Mouse (Mus musculus) midbrain, postnatal 0 days (tissue): ENCODE data around the gene Fgg. TPM values are rescaled to one million over a fixed set of nuclear protein-coding genes. Genes with fewer than 3 reads are reported as not detected.

Experiments
- ATAC-seq: fragments of 200-750 bp; cut with Nextera tagmentation; 2 replicates; pipeline ENCODE4 v1.8.0; 2017; ENCODE audit warnings: moderate number of reproducible peaks, mild to moderate bottlenecking, moderate TSS enrichment, moderate library complexity; ENCODE audit not compliant: low FRiP score
- DNase-seq: peaks from one replicate; pipeline ENCODE4 v3.0.0-alpha.2; 2015; ENCODE audit warnings: low spot score
- H3K27ac ChIP-seq: fragments of 300-500 bp; sonication (generic); 2 replicates; pipeline ENCODE4 v1.5.1; 2014; ENCODE audit warnings: low read depth, mild to moderate bottlenecking, low read length, mixed read lengths
- H3K27me3 ChIP-seq: fragments of 300-500 bp; sonication (generic); 2 replicates; pipeline ENCODE4 v1.6.1; 2014; ENCODE audit warnings: low read length, control low read depth, mixed read lengths; ENCODE audit not compliant: insufficient read depth
- H3K36me3 ChIP-seq: fragments of 300-500 bp; sonication (generic); 2 replicates; pipeline ENCODE4 v1.6.1; 2014; ENCODE audit warnings: low read length, control low read depth, mixed read lengths; ENCODE audit not compliant: insufficient read depth
- H3K4me1 ChIP-seq: fragments of 300-500 bp; sonication (generic); 2 replicates; pipeline ENCODE4 v1.6.1; 2014; ENCODE audit warnings: mild to moderate bottlenecking, control low read depth, antibody characterized with exemption, low read length, mixed read lengths; ENCODE audit not compliant: insufficient read depth
- H3K4me2 ChIP-seq: fragments of 300-500 bp; sonication (generic); 2 replicates; pipeline ENCODE4 v1.6.1; 2014; ENCODE audit warnings: low read depth, mild to moderate bottlenecking, low read length, mixed read lengths; ENCODE audit not compliant: poor library complexity, severe bottlenecking
- H3K4me3 ChIP-seq: fragments of 300-500 bp; sonication (generic); 2 replicates; pipeline ENCODE4 v1.5.1; 2014; ENCODE audit warnings: low read depth, mild to moderate bottlenecking, low read length, moderate library complexity
- H3K9ac ChIP-seq: fragments of 300-500 bp; sonication (generic); replicated peaks from 2 replicates; pipeline ENCODE4 v1.6.1; 2014; ENCODE audit warnings: mild to moderate bottlenecking, low read length, moderate library complexity, mixed read lengths; ENCODE audit not compliant: poor library complexity, severe bottlenecking
- H3K9me3 ChIP-seq: fragments of 300-500 bp; sonication (generic); 2 replicates; pipeline ENCODE4 v1.6.1; 2016; ENCODE audit warnings: low read length, control low read depth
- CTCF ChIP-seq: IDR thresholded peaks from 2 replicates; pipeline ENCODE4 v1.5.1; 2016; ENCODE audit warnings: antibody characterized with exemption, mild to moderate bottlenecking
- WGBS: fragments of 180-500 bp; shearing (Covaris S2); extraction: QIAGEN DNeasy Blood & Tissue Kit; methylation state at CpG from one replicate; pipeline ENCODE4 v1.1.7; 2014; 5-methylcytosine and 5-hydroxymethylcytosine counted together
- polyA plus RNA-seq: library from polyadenylated mRNA; unstranded; fragments of >200 nt; fragmentation: Nextera tagmentation; extraction: Ambion mirVana; gene quantifications from 2 replicates; pipeline ENCODE4 v1.2.1, GENCODE M21; 2015
- total RNA-seq: library from RNA; depleted of rRNA; stranded (reverse); fragments of >200 nt; gene quantifications from 2 replicates; pipeline ENCODE4 v1.2.3, GENCODE M21; 2014; rRNA removed

The Fgg gene
- total and polyA plus RNA-seq, 2 experiments from 2014 or later, result 0.09 TPM; not detected in 1

DNA sequence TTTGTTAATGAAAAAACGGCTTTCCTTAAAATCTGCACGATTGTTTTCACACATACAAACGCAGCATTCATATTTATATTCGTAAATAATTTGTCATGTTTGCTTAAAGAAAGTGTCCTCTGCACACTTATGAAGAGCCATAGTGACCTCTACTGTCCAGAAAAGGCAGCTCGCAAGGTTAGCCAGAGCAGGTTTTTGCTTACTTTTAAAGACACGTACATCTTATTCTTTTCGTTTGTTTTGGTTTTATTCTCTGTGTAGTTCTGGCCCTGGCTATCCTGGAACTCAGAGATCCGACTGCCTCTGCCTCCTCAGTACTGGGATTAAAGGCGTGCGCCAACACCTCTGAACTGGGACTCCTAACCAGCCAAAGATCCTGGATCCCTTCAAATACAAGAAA, 46.2 kb downstream of the Fgg start:
- 38% methylated on average over 10 of the region's 10 CpGs for WGBS
- Histone ChIP-seq H3K9me3 (no peaks in the 10 kb centered on the region), H3K27me3 (no peaks in the 10 kb centered on the region), H3K4me2 (no peak overlapping the region), H3K36me3 (0 out of 2 replicates have a peak, but pooled peaks cover 4% of the 10 kb centered on the region), H3K27ac (no peak overlapping the region), H3K4me3 (no peak overlapping the region), H3K9ac (no peak overlapping the region), H3K4me1 (peaks cover 6% of the 10 kb centered on the region)
- DNase-seq (peak; percentile 70), ATAC-seq (no peak)
- TF ChIP-seq CTCF, result peak; percentile 85

GRCm38 (mm10) chr3:83054759-83055158, 47.2 kb downstream of the Fgg start:
- H3K9ac ChIP-seq, result no peak overlapping the region
- H3K4me2 ChIP-seq, result peak overlapping the region; percentile 42
- 43% methylated on average over 13 of the region's 13 CpGs for WGBS
- peak overlapping the region; percentile 78 for H3K4me3 ChIP-seq
- ATAC-seq (no peak), DNase-seq (no peak)
- H3K27ac ChIP-seq, result no peak overlapping the region
- H3K27me3 ChIP-seq, result no peaks in the 10 kb centered on the region
- H3K36me3 ChIP-seq, result peaks cover 13% of the 10 kb centered on the region
- TF ChIP-seq CTCF, result no peak
- H3K9me3 ChIP-seq, result no peaks in the 10 kb centered on the region
- H3K4me1 ChIP-seq, result peaks cover 6% of the 10 kb centered on the region

- peak; percentile 62 for TF ChIP-seq CTCF
- Histone ChIP-seq H3K9me3 (no peaks in the 10 kb centered on the region), H3K36me3 (peaks cover 18% of the 10 kb centered on the region), H3K9ac (peak within 1 kb of the TSS; percentile 74), H3K27ac (peak within 1 kb of the TSS; percentile 70), H3K4me1 (peaks cover 6% of the 10 kb centered on the region), H3K4me3 (peak within 1 kb of the TSS; percentile 78), H3K27me3 (no peaks in the 10 kb centered on the region), H3K4me2 (peak within 1 kb of the TSS; percentile 81)
- under 1% methylated on average over 61 of the region's 61 CpGs for WGBS
- ATAC-seq (peak; percentile 97), DNase-seq (peak; percentile 98)
These were observed 47.9 kb downstream of the Fgg start, which contains the start of gene Plrg1 for GRCm38 (mm10) chr3:83055281-83056038. Gene Plrg1 (plus strand): TSS chr3:83055522.

- Histone ChIP-seq H3K4me1 (peaks cover 6% of the 10 kb centered on the region), H3K9me3 (no peaks in the 10 kb centered on the region), H3K4me3 (no peak overlapping the region), H3K36me3 (peaks cover 34% of the 10 kb centered on the region), H3K27ac (no peak overlapping the region), H3K9ac (no peak overlapping the region), H3K4me2 (no peak overlapping the region), H3K27me3 (no peaks in the 10 kb centered on the region)
- DNase-seq (no peak), ATAC-seq (no peak)
- TF ChIP-seq CTCF, result no peak
- 98% methylated on average over 2 of the region's 2 CpGs for WGBS
These were observed 49.5 kb downstream of the Fgg start for GRCm38 (mm10) chr3:83057046-83057445.

Other genes with a start within 250 kb of the Fgg start
- gene Rbm46, start 131.2 kb upstream of the Fgg start, total RNA-seq, result 0.05 and 1.2 TPM in 2 replicates
- 1.5 TPM in 2 replicates for gene Rbm46, start 131.2 kb upstream of the Fgg start, polyA plus RNA-seq
- 0.80 and 0.82 TPM in 2 replicates for gene Lrat, start 103.8 kb upstream of the Fgg start, total RNA-seq
- 0.27 TPM in 2 replicates for gene Lrat, start 103.8 kb upstream of the Fgg start, polyA plus RNA-seq
- gene Fga, start 18.4 kb downstream of the Fgg start, total RNA-seq, result not detected in 2 replicates
- not detected in 2 replicates for gene Fga, start 18.4 kb downstream of the Fgg start, polyA plus RNA-seq
- not detected in 2 replicates for gene Fgb, start 42.1 kb downstream of the Fgg start, total RNA-seq
- gene Fgb, start 42.1 kb downstream of the Fgg start, polyA plus RNA-seq, result not detected in 2 replicates
- 65.7 and 78.7 TPM in 2 replicates for gene Plrg1, start 47.8 kb downstream of the Fgg start, total RNA-seq
- gene Plrg1, start 47.8 kb downstream of the Fgg start, polyA plus RNA-seq, result 76.9 and 78.0 TPM in 2 replicates
- 7.6 and 8.7 TPM in 2 replicates for gene Dchs2, start 120.2 kb downstream of the Fgg start, total RNA-seq
- 0.45 and 0.54 TPM in 2 replicates for gene Dchs2, start 120.2 kb downstream of the Fgg start, polyA plus RNA-seq